Mouse (Mus musculus) forebrain, embryonic 16.5 days (tissue): ENCODE measurements around the gene Taf3. TPM values are rescaled to one million over a fixed set of nuclear protein-coding genes. Genes with fewer than 3 reads are reported as not detected.

Source experiments
- ATAC-seq: fragments of 200-750 bp; cut with Nextera tagmentation; 2 replicates; pipeline ENCODE4 v1.8.0; 2017; ENCODE audit warnings: mild to moderate bottlenecking, moderate library complexity
- H3K27ac ChIP-seq: fragments of 300-500 bp; sonication (generic); 2 replicates; pipeline ENCODE4 v1.5.1; 2014; ENCODE audit warnings: low read length, control low read depth
- H3K27me3 ChIP-seq: fragments of 300-500 bp; sonication (generic); replicated peaks from 2 replicates; pipeline ENCODE4 v1.6.1; 2014; ENCODE audit warnings: low read length; ENCODE audit not compliant: control insufficient read depth, insufficient read depth
- H3K36me3 ChIP-seq: fragments of 300-500 bp; sonication (generic); 2 replicates; pipeline ENCODE4 v1.6.1; 2014; ENCODE audit not compliant: control insufficient read depth, insufficient read depth
- H3K4me1 ChIP-seq: fragments of 300-500 bp; sonication (generic); replicated peaks from 2 replicates; pipeline ENCODE4 v1.6.1; 2014; ENCODE audit warnings: low read length; ENCODE audit not compliant: control insufficient read depth, insufficient read depth
- H3K4me2 ChIP-seq: fragments of 300-500 bp; sonication (generic); 2 replicates; pipeline ENCODE4 v1.6.1; 2014; ENCODE audit warnings: mild to moderate bottlenecking, low read length, control low read depth
- H3K4me3 ChIP-seq: fragments of 300-500 bp; sonication (generic); replicated peaks from 2 replicates; pipeline ENCODE4 v1.5.1; 2014; ENCODE audit warnings: mild to moderate bottlenecking, low read length, control low read depth
- H3K9ac ChIP-seq: fragments of 300-500 bp; sonication (generic); replicated peaks from 2 replicates; pipeline ENCODE4 v1.6.1; 2014; ENCODE audit warnings: low read depth, low read length, control low read depth
- H3K9me3 ChIP-seq: fragments of 300-500 bp; sonication (generic); 2 replicates; pipeline ENCODE4 v1.6.1; 2016; ENCODE audit warnings: low read length; ENCODE audit not compliant: control insufficient read depth
- WGBS: fragments of 180-500 bp; shearing (Covaris S2); extraction: QIAGEN DNeasy Blood & Tissue Kit; methylation state at CpG from one replicate; pipeline ENCODE4 v1.1.7; 2014; 5-methylcytosine and 5-hydroxymethylcytosine counted together
- polyA plus RNA-seq: library from polyadenylated mRNA; unstranded; fragments of >200 nt; fragmentation: Nextera tagmentation; extraction: Ambion mirVana; gene quantifications from 2 replicates; pipeline ENCODE4 v1.2.1, GENCODE M21; 2015

Taf3 gene
- polyA plus RNA-seq, 1 experiment from 2014 or later, result 14.3 TPM

DNA sequence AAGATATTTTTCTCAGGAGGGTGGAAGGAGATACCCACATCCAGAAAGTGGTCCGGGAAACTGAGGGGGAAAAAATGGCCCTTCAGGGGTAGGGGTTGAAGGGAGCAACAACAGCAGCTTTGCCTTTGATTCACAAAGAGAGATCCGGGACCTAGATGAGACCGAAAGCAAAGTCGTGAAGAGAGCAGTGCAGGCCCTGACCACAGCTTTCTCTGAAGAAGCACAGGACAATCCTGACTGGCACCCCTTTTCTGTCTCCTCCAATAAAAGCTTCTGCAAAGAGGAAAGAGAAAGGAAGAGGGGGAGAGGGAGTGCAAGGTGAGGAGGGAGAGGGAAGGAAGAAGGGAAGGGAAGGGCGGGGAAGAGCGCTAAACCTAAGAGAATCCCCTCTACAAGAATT is 176.6 kb downstream of the Taf3 start:
- Histone ChIP-seq H3K9me3 (no peaks in the 10 kb centered on the region), H3K27ac (no peak overlapping the region), H3K4me1 (no peaks in the 10 kb centered on the region), H3K36me3 (no peaks in the 10 kb centered on the region), H3K4me2 (no peak overlapping the region), H3K9ac (no peak overlapping the region), H3K27me3 (peaks cover 59% of the 10 kb centered on the region), H3K4me3 (no peak overlapping the region)
- 19% methylated on average over 6 of the region's 6 CpGs for WGBS
- ATAC-seq, result no peak

DNA sequence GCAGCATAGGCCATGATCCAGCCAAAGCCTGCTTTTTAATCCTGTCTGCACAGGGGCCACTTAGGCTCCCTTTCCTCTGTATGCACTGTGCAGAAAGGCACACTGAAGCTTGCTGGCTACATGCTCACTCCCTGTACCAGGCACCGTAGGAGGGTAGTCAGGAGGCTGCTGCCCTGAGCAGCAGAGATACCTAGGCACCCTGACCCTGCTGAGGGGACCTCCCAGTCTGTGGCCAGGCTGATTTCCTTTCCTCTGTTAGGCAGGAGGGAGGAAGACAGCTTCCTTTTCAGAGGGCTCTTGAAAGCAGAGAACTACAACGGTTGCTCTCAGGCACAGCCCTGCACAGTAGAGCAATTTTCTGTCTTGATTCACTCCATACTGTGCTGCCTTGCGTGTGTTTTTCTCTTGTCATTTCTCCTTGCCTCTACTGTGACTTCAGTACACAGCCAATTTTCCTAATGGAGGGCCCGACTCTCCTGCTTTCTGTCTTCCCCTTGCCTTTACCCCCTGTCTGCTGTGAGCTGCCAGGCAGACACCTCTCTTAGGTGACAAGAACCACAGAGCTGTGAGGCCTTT is 177.2 kb downstream of the Taf3 start:
- no peak for ATAC-seq
- Histone ChIP-seq H3K9ac (no peak overlapping the region), H3K4me2 (no peak overlapping the region), H3K36me3 (no peaks in the 10 kb centered on the region), H3K27me3 (peaks cover 56% of the 10 kb centered on the region), H3K27ac (no peak overlapping the region), H3K4me1 (no peaks in the 10 kb centered on the region), H3K4me3 (no peak overlapping the region), H3K9me3 (no peaks in the 10 kb centered on the region)
- 25% methylated on average over 4 of the region's 4 CpGs for WGBS

DNA sequence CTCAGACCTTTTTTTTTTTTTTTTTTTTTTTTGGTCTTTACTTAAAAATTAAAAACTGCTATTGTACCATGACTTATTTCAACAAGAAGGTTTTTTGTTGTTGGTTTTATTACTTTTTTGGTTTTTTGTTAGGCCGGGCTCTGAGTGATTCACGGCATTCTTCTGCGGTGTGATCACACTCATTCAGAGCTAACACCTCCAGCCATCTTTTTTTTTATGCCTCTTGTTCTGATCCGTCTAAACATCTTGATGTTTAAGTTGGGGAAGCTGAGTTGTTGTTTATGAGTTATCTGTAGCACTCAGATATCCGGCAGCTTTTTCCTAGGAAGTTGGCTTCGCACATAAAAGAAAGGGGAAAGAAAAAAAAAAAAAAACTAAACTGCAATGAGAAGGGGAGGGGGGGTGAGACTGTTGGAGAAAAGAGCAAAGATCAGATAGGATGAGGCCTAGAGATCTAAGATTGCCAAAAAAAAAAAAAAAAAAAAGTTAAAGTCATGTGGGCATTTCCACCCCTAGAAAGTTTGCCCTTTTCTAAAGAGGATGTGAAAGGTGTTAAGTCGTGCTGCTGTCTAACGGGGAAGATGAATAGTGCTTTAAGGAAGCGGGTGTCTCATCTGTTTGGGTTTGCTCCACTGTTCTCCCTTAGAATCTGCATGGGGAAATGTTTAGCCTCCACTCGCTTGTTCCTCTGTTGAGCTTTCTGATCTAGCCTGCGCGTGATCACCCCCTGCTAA is 181.1 kb downstream of the Taf3 start:
- Histone ChIP-seq H3K4me2 (no peak overlapping the region), H3K9ac (no peak overlapping the region), H3K27ac (no peak overlapping the region), H3K4me3 (no peak overlapping the region), H3K9me3 (no peaks in the 10 kb centered on the region), H3K36me3 (no peaks in the 10 kb centered on the region), H3K4me1 (no peaks in the 10 kb centered on the region), H3K27me3 (peaks cover 21% of the 10 kb centered on the region)
- no peak for ATAC-seq
- WGBS, result 74% methylated on average over 12 of the region's 12 CpGs

Other genes with a start within 250 kb of the Taf3 start
- gene 4930412O13Rik, start 167.3 kb downstream of the Taf3 start, polyA plus RNA-seq, result not detected in 2 replicates
- not detected in 2 replicates for gene 9230102O04Rik, start 159.1 kb downstream of the Taf3 start, polyA plus RNA-seq
- gene Gata3, start 158.6 kb downstream of the Taf3 start, polyA plus RNA-seq, result 0.42 and 2.2 TPM in 2 replicates
- 543 and 544 TPM in 2 replicates for gene Atp5c1, start 31.9 kb upstream of the Taf3 start, polyA plus RNA-seq
- gene Kin, start 32.0 kb upstream of the Taf3 start, polyA plus RNA-seq, result 34.2 and 39.8 TPM in 2 replicates
- 2.1 and 3.8 TPM in 2 replicates for gene Itih2, start 82.8 kb upstream of the Taf3 start, polyA plus RNA-seq
- gene Itih5, start 105.0 kb upstream of the Taf3 start, polyA plus RNA-seq, result 3.7 and 6.0 TPM in 2 replicates